Mouse (Mus musculus) small intestine, adult 2 months (tissue): ENCODE data around the gene Aldh1a2. TPM values are rescaled to one million over a fixed set of nuclear protein-coding genes. Genes with fewer than 3 reads are reported as not detected.
A peak's percentile ranks its signal among the peaks of the same experiment; 100 is the strongest.

Experiments
- H3K27ac ChIP-seq: fragments of 200-500 bp; 2 replicates; pipeline ENCODE4 v1.5.1; 2012; ENCODE audit warnings: low read depth, low read length, control low read depth, inconsistent platforms; ENCODE audit not compliant: insufficient read depth
- H3K27me3 ChIP-seq: fragments of 200-500 bp; 2 replicates; pipeline ENCODE4 v1.6.1; 2012; ENCODE audit warnings: mild to moderate bottlenecking, moderate library complexity, low read length, inconsistent platforms; ENCODE audit not compliant: control insufficient read depth, insufficient read depth
- H3K36me3 ChIP-seq: fragments of 200-500 bp; 2 replicates; pipeline ENCODE4 v1.6.1; 2012; ENCODE audit warnings: mild to moderate bottlenecking, low read length, control low read depth, inconsistent platforms; ENCODE audit not compliant: control insufficient read depth, insufficient read depth
- H3K4me1 ChIP-seq: fragments of 200-500 bp; 2 replicates; pipeline ENCODE4 v1.6.1; 2012; ENCODE audit warnings: low read length, inconsistent platforms, mixed read lengths; ENCODE audit not compliant: control insufficient read depth, insufficient read depth, insufficient read length
- H3K4me3 ChIP-seq: fragments of 200-500 bp; 2 replicates; pipeline ENCODE4 v1.5.1; 2012; ENCODE audit warnings: low read depth, mild to moderate bottlenecking, control low read depth, inconsistent platforms, low read length, moderate library complexity
- CTCF ChIP-seq: fragments of 200-500 bp; IDR thresholded peaks from 2 replicates; pipeline ENCODE4 v1.5.1; 2012; ENCODE audit warnings: low read depth, mild to moderate bottlenecking, control low read depth, inconsistent platforms, low read length, moderate library complexity, mixed read lengths; ENCODE audit not compliant: insufficient replicate concordance, insufficient read length; ENCODE audit errors: extremely low read depth
- POLR2A ChIP-seq: fragments of 200-500 bp; IDR thresholded peaks from 2 replicates; pipeline ENCODE4 v1.6.1; 2012; ENCODE audit warnings: low read depth, mild to moderate bottlenecking, control low read depth, inconsistent platforms, low read length, moderate library complexity
- WGBS: fragments of 180-500 bp; shearing (Covaris S2); methylation state at CpG from one replicate; pipeline ENCODE4 v1.1.7; 2018; 5-methylcytosine and 5-hydroxymethylcytosine counted together
- polyA plus RNA-seq: library from polyadenylated mRNA; depleted of rRNA; stranded (reverse); fragments of >200 nt; gene quantifications from 2 replicates; pipeline ENCODE4 v1.2.3, GENCODE M21; 2012; rRNA removed

The Aldh1a2 gene
- polyA plus RNA-seq: 5.7 and 6.2 TPM in 2 replicates

DNA sequence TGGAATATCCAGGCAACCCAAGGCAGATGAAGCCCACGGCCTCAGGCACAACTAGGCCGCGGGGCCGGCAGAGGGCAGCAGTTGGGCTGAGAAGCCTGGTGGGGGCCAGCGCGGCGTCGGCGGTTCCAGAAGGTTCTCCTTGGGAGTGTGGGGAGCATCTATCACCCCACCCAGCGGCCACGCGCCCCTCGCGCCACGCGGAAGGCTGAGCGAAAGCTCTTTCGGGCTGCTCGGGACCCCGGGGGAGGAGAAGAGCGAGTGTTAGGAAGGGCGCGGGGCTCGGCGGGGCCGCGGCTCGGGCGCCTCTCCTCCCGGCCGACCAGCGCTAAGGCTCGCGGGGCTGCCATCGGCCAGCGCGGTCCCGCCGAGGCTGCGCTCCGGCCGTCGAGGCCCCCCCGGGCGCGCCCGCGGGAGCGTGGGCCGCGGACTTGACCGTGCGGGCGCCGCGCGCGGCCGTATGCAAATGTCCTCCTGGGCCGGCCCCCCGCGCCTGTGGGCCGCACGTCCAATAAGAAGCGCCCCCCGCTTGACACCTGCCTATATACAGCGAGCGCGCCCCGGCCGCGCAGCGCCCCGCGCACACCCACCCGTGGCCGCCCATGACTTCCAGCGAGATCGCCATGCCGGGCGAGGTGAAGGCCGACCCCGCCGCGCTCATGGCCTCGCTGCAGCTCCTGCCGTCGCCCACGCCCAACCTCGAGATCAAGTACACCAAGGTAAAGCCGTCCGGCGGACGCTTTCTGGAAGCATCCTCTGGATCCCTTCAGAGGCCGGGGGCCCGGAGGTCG, at the start of gene Aldh1a2:
TSS of gene Aldh1a2 (plus strand) at position 542 of the 788 bp plus-strand sequence.
- H3K36me3 ChIP-seq: no peaks in the 10 kb centered on the region
- peaks cover 40% of the 10 kb centered on the region for H3K27me3 ChIP-seq
- H3K4me1 ChIP-seq: peaks cover 4% of the 10 kb centered on the region; the same call in 1 of the 2 replicates
- WGBS: 1% methylated on average over 96 of the region's 97 CpGs
- H3K27ac ChIP-seq: no peak within 1 kb of the TSS
- peak within 1 kb of the TSS; percentile 62 for H3K4me3 ChIP-seq
- peak; percentile 59; the same call in 1 of the 2 replicates for TF ChIP-seq CTCF
- no peak for TF ChIP-seq POLR2A

DNA sequence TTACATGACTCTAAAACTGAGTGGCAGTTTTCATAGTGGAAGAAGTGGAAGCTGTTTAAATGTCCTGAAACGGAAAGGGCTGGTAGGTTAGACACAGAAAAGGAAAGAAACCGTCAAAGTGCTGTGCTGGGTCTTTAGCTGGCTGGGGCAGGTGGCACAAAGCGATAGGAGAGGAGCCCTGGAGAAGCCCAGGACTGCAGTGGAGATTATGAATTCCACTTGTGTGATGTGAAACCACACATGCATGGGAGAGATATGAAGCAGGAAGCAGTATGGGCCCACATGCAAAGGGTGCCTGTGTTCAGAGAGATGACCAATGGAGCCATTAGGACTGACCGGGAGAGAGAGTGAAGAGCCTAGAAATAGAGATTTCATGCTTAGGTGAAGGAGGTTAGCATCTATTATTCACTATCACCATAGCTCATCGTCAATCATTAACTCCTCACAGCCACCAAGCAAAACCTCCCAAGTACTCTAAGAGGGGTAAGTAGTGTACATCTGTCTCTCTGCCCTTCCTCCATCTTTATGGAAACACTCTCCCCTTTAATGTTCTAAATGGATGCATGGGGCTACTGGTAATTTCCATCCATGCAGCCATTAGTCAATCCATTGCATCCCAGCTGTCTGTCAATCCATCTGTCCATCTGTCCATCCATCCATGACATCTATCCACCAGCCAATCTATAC, 49.4 kb upstream of the Aldh1a2 start:
- TF ChIP-seq CTCF: no peak
- no peak for TF ChIP-seq POLR2A
- no peaks in the 10 kb centered on the region for H3K4me1 ChIP-seq
- H3K4me3 ChIP-seq: no peak overlapping the region
- no peaks in the 10 kb centered on the region for H3K27me3 ChIP-seq
- 89% methylated on average over 5 of the region's 5 CpGs for whole genome bisulfite sequencing
- H3K36me3 ChIP-seq: no peaks in the 10 kb centered on the region
- no peak overlapping the region for H3K27ac ChIP-seq

DNA sequence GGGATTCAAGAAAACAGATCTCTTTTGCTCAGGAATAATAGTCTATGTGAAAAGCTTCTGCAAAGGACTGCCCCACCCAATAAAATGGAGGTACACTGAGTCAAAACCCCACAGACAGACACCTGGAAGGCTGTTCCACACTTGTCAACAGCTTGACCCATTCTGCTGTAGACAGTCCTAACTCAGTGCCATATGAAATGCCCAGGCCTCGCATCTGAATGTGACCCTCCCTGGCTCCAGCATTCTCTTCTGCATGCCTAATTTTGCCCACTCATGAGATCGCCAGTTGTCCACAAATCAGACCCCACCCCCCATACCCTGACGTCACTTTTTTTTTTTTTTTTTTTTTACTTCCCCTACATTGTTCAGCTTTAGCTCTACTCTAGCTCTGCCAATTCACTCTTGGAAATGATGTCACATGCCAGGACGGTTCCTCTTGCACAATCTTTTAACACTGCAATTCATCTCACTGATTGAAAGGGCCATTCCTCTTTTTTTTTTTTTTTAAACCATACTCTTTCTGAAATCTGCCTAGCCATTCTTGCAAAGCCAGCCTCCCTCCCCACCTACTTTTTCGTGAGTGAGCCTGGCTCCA, 48.6 kb upstream of the Aldh1a2 start:
- TF ChIP-seq CTCF: no peak
- no peak for TF ChIP-seq POLR2A
- Histone ChIP-seq H3K4me1 (no peaks in the 10 kb centered on the region), H3K36me3 (no peaks in the 10 kb centered on the region), H3K27ac (no peak overlapping the region), H3K27me3 (no peaks in the 10 kb centered on the region), H3K4me3 (no peak overlapping the region)
- 34% methylated on average over 5 of the region's 5 CpGs for WGBS

DNA sequence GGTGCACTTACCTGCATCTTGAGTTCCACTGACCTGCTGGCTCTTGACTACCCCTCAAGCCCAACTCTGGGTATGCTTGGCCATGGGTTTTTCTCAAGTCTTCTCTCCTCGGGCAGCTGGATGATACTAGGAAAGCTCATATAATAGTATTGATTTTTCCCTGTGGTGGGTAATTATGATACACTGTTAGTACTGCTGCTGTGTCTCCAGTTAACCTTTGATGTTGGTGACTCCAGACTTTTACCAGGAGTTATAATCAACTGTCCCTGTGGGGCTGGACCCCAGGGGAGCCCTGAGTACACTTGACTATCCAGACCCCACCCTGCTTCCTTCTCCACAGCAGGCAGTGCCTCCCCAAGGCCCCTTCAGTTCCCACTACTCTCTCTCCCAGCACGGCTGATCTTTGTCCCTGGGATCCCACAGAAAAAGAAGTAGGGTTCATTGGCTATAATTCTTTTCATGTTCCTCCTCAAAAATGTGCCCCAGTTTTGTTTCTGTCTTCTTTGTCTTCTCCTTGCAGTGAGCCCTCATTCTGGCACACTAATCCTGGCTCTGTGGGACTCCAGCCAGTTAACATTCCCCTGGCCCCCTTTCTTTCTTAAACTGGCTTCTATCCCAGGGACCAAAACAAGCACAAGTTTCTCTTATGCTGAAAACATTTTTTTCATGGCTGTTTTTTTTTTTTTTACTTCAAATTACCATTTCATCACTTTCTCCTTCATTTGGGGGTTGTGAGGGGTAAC, 47.9 kb upstream of the Aldh1a2 start:
- TF ChIP-seq POLR2A (no peak), CTCF (no peak)
- no peaks in the 10 kb centered on the region for H3K27me3 ChIP-seq
- no peaks in the 10 kb centered on the region for H3K36me3 ChIP-seq
- H3K4me3 ChIP-seq: no peak overlapping the region
- 43% methylated on average over 2 of the region's 2 CpGs for WGBS
- no peak overlapping the region for H3K27ac ChIP-seq
- no peaks in the 10 kb centered on the region for H3K4me1 ChIP-seq

DNA sequence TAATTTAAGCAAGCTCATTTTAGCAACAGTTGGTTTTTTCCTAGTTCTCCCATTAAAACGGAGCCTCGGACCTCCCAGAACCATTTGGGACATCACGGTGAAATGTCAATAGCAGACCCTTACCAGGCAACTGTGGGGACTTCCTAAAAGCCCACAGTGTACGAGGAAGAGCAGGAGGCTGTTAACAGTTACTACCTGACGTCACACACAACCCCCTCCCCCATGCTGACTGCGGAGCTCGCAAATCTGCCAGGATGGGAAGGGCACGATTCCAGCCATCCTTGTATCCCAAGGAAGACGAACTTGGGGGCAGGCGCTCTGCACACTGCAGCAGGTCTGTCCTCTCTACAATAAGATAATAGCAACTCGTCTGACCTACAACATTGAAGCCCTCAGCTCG, 47.1 kb upstream of the Aldh1a2 start, which contains the start of gene Aqp9:
TSS of gene Aqp9 (minus strand) at position 172 of the 400 bp plus-strand sequence.
- no peak for TF ChIP-seq CTCF
- TF ChIP-seq POLR2A: no peak
- no peaks in the 10 kb centered on the region for H3K27me3 ChIP-seq
- no peaks in the 10 kb centered on the region for H3K4me1 ChIP-seq
- H3K4me3 ChIP-seq: no peak within 1 kb of the TSS
- 71% methylated on average over 12 of the region's 12 CpGs for WGBS
- H3K27ac ChIP-seq: no peak within 1 kb of the TSS
- no peaks in the 10 kb centered on the region for H3K36me3 ChIP-seq

DNA sequence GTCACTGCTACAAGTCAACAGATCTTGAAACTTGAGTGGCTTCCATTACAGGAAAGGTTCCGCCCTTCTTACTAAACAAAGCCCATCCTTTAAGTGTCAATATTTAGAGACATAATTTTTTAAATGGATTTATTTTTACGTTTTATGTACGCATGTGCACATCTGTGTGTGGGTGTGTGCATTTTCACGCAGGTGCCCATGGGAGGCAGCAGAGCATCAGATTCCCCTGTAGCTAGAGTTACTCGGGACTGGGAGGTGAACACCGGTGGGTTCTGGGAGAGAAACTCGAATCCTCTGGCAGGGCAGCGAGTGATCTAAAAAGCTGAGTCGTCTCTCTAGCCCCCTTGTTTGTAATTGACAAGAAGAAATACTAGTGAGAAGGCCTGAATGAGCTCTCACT, 42.1 kb upstream of the Aldh1a2 start:
- no peaks in the 10 kb centered on the region for H3K4me1 ChIP-seq
- H3K4me3 ChIP-seq: no peak overlapping the region
- H3K27ac ChIP-seq: no peak overlapping the region
- H3K27me3 ChIP-seq: no peaks in the 10 kb centered on the region
- WGBS: 67% methylated on average over 9 of the region's 9 CpGs
- no peak for TF ChIP-seq CTCF
- no peaks in the 10 kb centered on the region for H3K36me3 ChIP-seq
